Mouse (Mus musculus) monocyte, adult 2 months (primary cell): ENCODE measurements around the gene Gm49380.
A peak's percentile ranks its signal among the peaks of the same experiment; 100 is the strongest.

Experiments
- DNase-seq, 2 experiments: peaks; one replicate each; pipeline ENCODE4 v3.0.0; 2022; ENCODE audit warnings: low spot score in 2 of 2, low read depth in 1 of 2

Gene Gm49380

DNA sequence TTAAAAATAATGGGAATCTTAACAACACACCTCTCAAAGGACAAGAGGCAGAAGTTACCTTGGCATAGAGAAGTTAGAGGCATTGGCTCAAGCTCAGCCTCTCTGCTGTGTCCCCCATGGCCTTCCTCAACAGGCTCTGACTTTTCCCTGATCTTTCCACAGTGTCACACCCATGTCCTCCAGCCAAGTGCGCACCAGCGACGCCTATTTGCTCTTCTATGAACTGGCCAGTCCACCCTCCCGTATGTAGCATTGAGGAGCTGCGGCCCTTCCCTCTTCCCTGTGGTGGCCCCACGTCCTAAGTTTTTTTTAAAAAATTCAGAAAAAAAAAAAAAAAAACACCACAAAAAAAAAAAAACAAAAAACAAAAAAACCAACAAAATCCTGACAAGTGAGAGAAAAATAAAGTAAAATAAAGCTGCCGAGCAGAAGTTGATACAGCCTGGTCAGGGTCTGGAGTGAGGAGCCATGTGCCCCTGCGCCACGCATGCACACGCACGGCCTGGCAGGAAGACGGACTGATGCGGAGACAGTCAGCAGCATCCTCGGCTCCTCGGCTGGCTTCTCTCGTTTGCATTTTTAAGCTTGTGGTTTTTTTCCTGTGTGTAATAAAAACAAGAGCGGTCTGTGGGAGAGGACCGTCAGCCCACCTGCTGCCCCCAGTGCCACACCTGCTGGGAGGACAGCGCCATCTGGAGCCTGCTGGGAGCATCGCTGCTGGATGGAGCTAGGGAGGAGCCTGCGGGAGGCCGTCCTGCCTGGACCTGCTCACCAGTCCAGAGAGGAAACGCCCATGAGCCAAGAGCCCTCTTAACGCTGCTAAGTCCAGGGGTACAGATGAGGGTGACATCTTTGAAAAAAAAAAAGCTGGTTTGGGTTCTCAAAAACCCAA, 19.4 kb downstream of the Gm49380 start:
- peak in 1 of 2 experiments; percentile 29 for DNase-seq

DNA sequence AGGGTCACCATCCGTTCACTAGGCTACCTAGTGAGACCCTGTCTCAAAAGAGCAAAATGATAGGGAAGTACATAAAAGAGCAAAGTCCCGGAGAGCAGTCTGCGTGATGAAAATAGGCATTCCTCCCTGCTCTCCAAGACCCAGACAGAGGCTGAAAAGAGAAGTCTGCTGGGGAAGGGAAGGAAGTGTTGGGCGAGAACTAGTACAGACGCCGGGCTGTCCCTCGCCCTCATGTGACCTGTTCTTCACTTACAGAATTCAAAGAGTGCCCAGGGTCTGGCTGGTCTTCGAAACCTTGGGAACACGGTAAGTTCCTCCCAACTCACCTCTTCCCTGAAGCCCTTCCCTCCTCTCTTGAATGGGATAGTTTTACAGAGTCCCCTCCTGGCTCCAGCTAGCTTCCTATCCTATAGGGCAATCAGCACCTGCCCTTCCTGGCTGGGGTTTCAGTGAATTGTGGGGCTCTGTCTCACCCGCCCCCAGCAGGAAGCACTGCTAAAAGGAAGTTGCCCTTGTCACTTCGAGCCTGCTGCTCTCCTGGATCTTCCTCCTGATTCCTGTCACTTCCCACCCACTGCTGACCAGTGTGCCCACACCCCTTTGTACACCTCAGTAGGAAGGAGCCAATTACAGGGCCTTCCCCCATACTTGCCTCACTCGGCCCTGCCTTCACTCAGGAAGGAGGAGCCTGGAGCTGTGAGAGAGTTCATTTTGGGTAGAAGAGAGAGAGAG, 24.3 kb downstream of the Gm49380 start:
- DNase-seq, result peak in 1 of 2 experiments; percentile 47

DNA sequence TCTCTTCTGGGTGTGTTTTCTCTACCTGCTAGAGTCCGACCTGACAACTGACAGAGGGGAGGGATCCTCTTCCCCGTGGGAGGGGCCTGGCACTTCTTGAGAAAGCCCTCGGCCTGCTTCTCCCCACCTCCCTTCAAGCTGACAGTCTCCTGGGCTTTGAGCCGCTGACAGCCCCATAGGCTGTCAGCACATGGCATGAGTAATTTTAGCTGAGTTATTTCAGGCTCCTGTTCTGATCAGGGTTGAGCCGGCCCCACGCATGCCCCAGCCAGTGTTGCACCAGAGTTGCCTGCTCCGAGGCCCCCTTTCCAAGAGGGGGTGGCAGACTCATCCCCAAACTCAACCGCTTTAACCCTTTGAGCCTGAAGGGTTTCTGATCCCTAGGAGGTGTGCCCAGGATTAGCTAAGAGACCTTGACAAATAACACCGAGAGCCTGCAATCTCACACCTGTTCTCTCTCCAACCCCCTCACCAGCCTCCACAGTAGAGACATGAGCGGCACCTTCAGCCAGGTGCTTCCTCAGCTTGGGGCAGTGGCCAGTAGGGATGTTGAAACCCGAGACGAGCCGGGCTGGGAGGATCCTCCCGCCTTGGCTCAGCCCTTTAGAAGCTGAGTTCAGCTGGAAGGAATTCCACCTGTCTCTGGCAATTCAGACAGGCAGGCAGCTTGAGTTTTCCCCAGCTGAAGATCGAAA, 25.4 kb downstream of the Gm49380 start:
- no peak for DNase-seq

DNA sequence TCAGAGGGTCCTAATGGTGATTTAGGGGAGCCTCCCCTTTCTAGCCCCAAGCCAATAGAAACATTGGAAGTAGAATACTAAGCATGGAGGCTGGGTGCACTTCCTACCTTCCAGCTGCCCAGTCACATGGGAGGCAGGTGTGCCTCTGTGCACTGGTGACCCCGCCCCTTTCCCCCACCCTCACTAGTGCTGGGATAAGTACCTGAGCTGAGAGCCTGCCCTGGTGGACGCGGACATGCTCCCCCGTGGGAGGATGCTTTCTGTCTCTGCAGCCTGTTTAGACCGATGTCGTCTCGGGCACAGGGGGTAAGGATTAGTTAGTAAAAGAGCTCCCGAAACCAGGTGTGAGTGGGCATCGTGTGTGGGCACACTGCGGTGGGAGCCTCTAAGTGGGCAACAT, 26.3 kb downstream of the Gm49380 start:
- DNase-seq, result no peak

DNA sequence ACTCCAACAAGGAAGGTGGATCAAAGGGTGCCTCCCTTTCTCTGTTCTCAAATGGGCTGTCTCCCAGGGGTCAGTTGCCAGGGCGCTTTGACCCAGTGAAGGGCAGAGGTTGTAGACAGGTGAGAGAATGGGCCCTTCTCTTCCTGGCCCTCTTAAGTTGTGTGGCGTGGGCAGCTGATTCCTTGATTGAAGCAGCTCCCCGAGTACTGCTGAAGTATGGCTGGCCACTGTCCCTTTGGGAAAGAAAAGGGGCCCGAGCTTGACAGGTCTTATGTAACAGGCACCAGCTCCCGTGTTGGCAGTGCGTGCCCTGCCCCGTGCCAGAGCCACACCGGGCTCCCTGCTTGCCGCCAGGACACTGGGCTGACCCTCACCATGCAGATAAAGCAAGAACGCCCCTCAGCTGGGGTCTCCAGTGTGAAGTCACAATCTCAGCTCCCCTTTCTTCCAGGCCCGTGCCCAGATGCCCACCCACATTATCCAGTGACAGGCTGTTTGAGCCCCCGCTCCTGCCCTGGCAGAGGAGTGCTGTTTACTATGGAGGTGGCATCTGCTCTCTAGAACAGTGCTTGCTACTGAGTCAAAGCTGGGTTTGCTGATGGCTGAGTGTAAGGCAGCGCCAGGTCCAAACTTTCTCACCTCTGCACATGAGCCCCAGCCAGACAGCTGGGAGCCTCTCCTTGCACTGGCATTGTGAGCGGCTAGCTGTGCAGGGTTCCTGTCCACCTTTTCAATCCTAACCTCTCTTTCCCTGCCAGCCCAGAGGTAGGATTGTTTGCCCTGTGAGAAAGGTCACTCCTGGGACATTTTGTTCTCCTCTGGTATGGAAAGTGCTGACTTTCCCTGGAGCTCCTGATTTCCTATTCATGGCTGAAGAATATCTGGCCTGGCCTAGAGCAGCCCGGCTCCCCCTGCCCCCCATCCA, 27.3 kb downstream of the Gm49380 start:
- no peak for DNase-seq

DNA sequence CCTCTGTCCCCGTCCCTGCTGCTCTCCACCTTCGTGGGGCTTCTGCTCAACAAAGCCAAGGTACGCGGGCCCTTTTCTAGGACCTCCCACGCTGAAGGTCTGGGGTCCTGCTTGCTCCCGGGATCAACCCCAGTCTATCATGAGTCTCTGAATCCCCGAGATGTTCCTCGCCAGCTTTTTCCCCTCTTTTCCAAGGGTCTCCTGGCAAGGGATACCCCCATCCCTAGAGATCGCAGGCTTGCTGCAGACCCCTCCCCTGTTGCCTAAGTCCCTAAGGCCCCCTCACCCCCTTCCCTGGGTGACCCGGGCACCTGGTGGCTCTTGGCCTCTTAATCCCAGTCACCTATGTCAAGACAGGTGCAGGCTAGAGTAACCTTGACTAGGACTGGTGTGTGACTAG, 28.0 kb downstream of the Gm49380 start:
- DNase-seq, result no peak

DNA sequence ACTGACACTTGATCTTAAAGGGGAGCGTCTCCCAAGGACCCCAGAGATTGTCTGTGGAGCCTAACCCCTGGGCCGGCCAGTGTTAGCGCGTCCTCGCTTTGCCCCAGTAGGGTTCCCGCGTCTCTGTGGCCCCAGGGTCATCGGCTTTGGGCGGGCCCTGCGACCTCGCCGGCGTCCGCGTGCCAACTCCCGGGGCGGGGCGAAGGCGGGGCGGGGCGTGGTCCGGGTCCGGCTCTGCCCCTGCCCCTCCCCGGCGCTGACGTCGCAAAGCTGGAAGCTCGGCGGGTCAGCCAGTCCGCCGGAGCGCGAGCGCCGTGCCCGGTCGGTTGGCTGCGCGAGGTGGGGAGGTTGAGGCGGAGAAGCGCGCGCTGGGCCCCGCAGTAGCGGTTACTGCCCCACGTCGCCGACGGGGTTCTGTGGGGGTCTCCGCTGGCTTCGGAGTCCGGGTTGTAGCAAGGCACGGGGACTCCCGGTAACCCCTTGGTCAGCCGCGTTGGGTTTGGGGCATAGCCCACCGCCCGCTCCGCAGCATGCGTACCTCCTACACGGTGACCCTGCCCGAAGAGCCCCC, 28.6 kb downstream of the Gm49380 start:
- DNase-seq, result peak; percentile 66 to 81

DNA sequence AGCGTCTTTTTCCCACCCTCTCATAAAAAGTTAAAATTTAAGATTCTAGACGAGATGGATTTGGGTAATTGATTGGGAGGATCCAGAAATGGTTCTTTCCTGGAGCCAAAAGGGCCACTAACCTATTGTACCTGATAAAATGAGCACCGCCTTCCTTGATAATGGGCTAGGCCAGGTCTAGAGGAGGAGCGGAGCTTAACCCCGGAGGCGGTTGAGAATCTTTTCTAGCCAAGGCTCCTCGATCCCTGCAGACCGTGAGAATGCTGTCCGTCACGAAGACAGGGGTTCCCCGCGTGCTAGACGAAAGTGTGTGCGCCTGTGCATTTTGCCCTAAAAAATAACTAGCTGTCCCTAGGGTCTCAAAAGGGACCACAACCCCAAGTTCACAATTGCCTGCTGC, 29.1 kb downstream of the Gm49380 start:
- no peak for DNase-seq

DNA sequence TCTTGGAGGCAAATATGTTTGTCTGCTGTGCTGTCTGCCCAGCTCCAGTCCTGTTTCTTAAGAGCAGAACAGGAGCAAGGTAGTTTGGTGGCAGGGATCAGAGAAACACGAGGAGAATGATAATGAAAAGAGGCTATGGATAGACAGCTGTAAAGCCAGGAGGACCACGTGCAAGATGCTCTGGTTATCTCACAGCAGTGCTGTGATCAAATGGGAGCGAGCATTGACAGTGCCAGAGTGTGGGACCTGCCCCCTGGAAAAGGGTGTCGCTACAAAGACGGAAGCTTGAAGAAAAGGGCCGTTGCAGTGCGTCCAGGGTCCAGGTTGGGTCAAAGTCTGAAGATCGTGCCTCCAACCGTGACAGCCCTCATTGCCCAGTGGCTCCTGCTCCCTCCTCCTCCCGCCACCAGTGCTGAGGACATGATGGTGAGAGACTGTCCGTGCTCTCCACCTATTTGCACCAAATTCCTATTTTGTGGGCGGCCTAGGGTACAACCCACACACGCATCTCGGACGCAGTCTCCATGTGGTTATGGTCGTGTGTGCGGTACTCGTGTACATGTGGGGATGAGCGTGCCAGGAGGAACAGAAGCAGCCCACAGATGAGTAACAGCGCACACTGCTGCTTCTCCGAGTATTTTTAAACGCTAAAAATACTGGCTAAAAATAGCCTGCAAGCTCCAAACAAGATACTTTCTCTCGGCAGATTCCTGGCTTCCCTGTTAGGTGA, 29.7 kb downstream of the Gm49380 start:
- DNase-seq, result no peak

DNA sequence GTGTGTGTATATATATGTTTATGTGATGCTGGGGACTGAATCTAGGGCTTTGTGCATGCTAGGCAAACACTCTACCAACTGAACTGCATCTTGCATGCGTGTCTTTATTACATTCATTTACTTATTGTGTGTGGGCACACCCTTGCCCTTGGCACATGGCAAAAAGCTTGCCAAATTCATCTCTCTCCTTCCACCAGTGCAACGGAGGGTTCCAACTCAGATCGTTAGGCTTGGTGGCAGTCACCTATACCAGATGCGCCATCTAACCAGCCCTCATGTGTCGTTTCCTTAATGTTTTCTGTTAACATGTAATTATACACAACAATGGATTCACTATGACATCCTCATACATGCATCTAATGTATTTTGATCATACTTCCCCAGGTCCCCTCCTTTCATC, 31.0 kb downstream of the Gm49380 start:
- no peak for DNase-seq

DNA sequence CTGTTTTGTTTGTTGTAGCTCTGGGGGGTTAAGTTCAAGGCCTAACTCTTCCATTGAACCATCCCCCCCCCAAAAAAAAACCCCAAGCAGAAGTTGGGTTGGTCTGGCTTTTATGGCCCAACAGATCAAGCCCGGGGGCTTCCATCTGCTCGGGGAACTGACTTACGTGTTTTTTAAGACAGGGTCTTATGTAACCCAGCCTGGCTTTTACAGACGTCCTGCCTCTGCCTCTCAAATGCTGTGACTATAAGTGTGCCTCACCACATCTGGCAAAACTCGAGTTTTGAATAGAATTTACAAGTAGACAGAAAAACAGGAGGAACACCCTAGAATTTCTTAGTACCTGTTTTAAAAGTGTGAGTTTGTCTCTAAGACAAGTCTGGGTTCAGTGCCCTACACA, 31.7 kb downstream of the Gm49380 start:
- no peak for DNase-seq

DNA sequence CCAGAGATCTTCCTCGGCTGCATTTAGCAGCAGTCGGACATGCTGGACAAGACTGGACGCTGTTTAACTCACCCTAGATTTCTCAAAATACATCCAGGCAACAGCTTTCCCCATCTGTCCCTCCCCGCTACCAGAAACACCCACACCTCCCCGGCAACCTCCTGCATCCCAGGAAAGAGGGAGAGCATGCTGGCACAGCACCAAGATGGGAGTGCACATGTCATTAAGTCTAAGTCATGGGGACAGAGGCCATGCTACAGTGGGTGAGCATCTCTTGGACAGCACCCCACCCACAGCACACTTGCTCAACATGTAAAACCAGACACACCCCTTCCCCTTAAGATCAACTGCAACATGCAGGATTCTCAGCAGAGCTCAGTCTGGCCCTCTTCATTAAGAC, 32.3 kb downstream of the Gm49380 start:
- no peak for DNase-seq

DNA sequence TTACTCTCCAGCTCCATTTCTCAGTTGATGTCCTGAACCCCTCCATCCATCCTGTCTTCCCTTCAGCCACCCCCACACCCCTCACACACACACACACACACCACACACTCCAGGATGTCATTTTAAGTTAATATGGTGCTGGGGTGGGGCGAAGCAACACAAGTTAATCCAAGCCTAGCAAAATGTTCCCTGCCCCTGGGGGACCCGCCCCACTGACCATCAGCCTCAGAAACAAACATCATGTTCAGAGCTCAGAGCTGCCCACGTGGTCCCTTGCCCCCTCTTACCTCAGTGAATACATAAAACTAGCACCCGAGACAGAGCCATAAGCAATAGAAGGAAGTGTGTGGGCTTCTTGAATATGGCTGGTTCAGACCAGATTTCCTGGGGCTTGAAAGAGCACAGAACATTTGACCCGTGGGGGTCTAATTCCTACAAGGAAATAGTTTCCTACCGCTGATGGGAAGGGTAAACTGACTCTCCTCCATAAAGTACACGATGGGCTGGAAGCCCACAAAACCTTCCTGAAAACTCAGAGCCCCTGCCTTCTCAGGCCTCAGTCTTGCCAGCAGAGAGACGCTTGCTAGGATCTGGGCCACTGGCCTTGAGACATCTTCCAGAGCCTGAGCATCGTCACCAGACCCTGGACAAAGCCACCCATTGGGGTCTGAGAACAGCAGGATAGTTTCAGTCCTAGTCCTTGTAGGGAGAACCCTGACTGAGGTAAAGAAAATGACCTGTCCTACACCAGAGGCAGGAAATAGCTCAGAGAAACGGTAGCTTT, 33.1 kb downstream of the Gm49380 start:
- DNase-seq, result no peak

DNA sequence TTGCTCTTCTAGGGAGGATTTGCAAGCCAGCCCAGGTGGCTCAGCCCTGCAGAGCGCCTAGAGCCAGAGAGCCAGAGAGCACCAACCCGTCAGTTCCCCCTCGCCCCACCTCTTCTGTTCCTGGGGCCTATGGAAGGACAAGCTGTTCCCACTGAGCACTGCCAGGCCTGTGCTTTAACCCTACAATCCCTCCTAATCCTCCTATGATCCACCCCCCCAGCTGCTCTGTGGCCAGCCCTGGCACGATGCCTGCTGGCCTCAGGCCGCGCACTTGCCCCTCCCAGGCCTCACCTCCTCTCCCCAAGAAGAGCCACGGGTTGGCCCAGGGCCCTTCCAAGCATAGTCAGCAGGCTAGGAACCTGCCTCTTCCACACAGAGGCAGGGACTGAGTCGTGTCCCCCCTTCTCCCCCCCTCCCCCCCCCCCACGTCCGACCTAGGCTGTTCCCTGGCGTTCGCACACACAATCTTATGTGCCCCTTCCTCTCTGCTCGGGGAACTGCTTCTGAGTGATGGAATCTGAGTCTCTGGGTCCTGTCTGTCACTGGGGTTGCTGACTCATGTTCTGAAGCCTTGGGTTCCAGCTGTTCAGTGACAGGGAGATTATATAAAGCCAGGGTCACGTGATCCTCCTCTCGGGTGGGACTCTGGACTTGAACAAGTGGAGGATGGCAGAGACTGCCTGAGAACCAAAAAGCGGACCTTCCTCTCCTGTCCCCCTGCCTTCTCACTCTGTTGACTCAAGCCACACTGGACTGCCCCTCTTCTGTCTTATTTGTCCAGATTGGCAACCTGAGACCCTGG, 34.1 kb downstream of the Gm49380 start:
- no peak for DNase-seq

DNA sequence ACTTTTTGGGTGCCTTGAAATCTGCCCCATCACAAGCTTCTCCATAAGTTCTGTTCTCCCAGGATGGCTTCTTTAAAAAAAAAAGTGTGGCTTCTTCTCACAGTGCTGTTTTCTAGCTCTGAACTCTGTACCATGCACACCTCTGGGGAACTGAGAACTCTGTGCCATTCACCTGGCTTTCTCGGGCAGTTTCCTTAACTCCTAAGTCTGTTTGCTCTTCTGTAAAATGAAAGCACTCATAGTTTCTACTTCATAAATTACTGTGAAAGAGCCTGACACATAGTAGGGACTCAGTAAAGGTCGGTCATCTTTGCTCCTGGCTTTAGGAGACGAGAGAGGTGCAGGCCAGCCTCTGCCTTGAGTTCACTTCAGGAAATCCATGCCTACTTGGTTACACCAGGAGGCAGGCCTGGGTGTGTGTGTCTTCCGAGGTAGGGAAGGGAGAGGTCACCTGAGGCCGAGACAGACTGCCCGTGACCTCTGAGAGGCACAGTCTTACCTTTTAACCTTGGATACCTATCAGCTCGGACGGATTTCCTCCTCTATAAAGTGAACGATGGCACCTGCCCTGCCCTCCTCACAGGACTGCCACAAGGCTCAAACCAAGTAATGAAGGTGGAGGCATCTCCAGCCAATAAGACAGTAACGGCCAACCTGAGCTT, 35.0 kb downstream of the Gm49380 start:
- DNase-seq, result no peak

DNA sequence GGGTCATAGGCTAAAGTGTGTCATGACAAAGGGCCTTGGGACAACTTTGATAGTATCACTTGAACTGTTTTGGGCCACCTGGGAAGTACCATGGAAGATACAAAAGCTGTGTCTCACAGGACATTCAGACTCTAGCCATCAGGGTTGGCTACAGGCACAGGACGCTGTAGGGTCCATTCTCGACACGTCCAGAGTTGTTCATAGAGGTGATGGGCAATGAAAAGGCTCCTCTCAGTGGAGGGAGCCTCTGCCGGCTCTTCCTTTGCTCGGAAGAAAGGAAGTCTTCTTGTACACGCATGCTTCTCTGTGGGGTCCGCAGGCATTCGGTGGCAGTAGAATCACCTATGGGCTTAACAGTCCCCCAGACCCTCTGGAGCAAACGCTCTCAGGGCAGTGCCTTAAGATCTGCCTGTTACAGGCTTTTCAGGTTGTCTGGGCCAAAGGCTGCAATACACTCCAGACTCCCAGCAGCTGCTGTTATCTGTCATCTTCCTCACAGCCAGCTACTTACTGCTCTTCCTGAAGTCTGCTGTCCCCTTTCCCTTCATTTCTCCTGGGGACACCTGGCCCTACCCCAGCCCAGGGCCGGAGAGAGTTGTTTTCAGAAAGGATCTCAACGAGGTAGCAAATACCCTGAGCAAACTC, 35.9 kb downstream of the Gm49380 start:
- no peak for DNase-seq

DNA sequence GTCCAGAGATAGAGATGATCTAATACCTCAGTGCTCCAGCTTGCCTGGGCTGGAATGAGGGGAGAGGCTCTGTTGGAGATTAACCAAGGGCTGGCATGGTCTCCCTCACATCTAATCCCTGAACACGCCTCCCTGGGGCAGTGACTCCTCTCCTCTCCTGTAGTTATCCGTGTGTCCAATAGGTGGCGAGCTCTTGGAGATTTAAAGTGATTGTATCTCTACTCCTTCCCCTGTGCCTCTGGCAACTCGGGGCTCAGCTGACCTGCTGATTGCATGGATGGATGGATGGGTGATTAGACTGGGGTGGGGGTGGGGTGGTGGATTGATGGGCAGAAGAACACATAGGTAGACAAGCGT, 36.6 kb downstream of the Gm49380 start:
- no peak for DNase-seq
